Mouse (Mus musculus) myocyte (in vitro differentiated cells): ENCODE results near the gene Sema6c. TPM values are rescaled to one million over a fixed set of nuclear protein-coding genes. Genes with fewer than 3 reads are reported as not detected.

Source experiments
- H3K27me3 ChIP-seq: one replicate; pipeline ENCODE4 v1.6.1; 2011; ENCODE audit not compliant: control insufficient read depth, insufficient read depth, insufficient read length
- H3K36me3 ChIP-seq: one replicate; pipeline ENCODE4 v1.6.1; 2011; ENCODE audit not compliant: control insufficient read depth, insufficient read depth
- H3K4me2 ChIP-seq: one replicate; pipeline ENCODE4 v1.6.1; 2011; ENCODE audit warnings: low read depth, control low read depth
- H3K4me3 ChIP-seq: one replicate; pipeline ENCODE4 v1.5.1; 2011; ENCODE audit warnings: mild to moderate bottlenecking, control low read depth, moderate library complexity
- H3K79me2 ChIP-seq: one replicate; pipeline ENCODE4 v1.6.1; 2011; ENCODE audit not compliant: control insufficient read depth, insufficient read depth
- H3ac ChIP-seq: one replicate; pipeline ENCODE4 v1.6.1; 2011; ENCODE audit not compliant: control insufficient read depth, insufficient read length
- CEBPB ChIP-seq: IDR thresholded peaks from 2 replicates; pipeline ENCODE4 v1.6.1; 2011; ENCODE audit warnings: mild to moderate bottlenecking, moderate library complexity; ENCODE audit not compliant: poor library complexity, insufficient read depth, severe bottlenecking
- E2F4 ChIP-seq: IDR thresholded peaks from one replicate; pipeline ENCODE4 v1.6.1; 2011; ENCODE audit warnings: mild to moderate bottlenecking, control low read depth, moderate library complexity; ENCODE audit not compliant: insufficient read depth
- MAX ChIP-seq: IDR thresholded peaks from one replicate; pipeline ENCODE4 v1.6.1; 2011; ENCODE audit warnings: low read depth, mild to moderate bottlenecking, control low read depth
- MYOD1 ChIP-seq, 3 experiments: IDR thresholded peaks; one replicate each; pipeline ENCODE4 v1.6.1; 2011; ENCODE audit warnings: control low read depth in 2 of 3, low read depth in 2 of 3, mild to moderate bottlenecking in 2 of 3, moderate library complexity in 1 of 3; ENCODE audit not compliant: insufficient read length in 2 of 3, control insufficient read depth in 1 of 3
- MYOG ChIP-seq, 3 experiments: IDR thresholded peaks; one replicate each; pipeline ENCODE4 v1.6.1; 2011; ENCODE audit warnings: control low read depth in 2 of 3, low read depth in 2 of 3, mild to moderate bottlenecking in 2 of 3; ENCODE audit not compliant: insufficient read length in 2 of 3, control insufficient read depth in 1 of 3, insufficient read depth in 1 of 3
- POLR2A ChIP-seq: IDR thresholded peaks from one replicate; pipeline ENCODE4 v1.6.1; 2011; ENCODE audit warnings: low read depth, mild to moderate bottlenecking, control low read depth, moderate library complexity; ENCODE audit not compliant: insufficient read length
- POLR2AphosphoS2 ChIP-seq: IDR thresholded peaks from one replicate; pipeline ENCODE4 v1.6.1; 2011; ENCODE audit warnings: low read depth, control low read depth; ENCODE audit not compliant: insufficient read length
- REST ChIP-seq: IDR thresholded peaks from one replicate; pipeline ENCODE4 v1.6.1; 2011; ENCODE audit warnings: mild to moderate bottlenecking, control low read depth, moderate library complexity; ENCODE audit not compliant: insufficient read depth, insufficient read length
- SRF ChIP-seq: IDR thresholded peaks from one replicate; pipeline ENCODE4 v1.6.1; 2011; ENCODE audit warnings: low read depth; ENCODE audit not compliant: control insufficient read depth, insufficient read length
- TCF12 ChIP-seq: IDR thresholded peaks from one replicate; pipeline ENCODE4 v1.6.1; 2011; ENCODE audit warnings: mild to moderate bottlenecking, control low read depth; ENCODE audit not compliant: poor library complexity, insufficient read depth, severe bottlenecking
- TCF3 ChIP-seq: IDR thresholded peaks from one replicate; pipeline ENCODE4 v1.6.1; 2011; ENCODE audit warnings: low read depth, control low read depth; ENCODE audit not compliant: insufficient read length
- USF1 ChIP-seq: IDR thresholded peaks from one replicate; pipeline ENCODE4 v1.6.1; 2011; ENCODE audit warnings: low read depth, mild to moderate bottlenecking, control low read depth, moderate library complexity
- polyA plus RNA-seq: library from polyadenylated mRNA; unstranded; fragments of >200 nt; fragmentation: generic; extraction: Trizol; gene quantifications from one replicate; pipeline ENCODE4 v1.2.1, GENCODE M21; 2012; ENCODE audit warnings: missing spikeins

Sema6c gene
- polyA plus RNA-seq, 1 experiment, result 29.0 TPM

DNA sequence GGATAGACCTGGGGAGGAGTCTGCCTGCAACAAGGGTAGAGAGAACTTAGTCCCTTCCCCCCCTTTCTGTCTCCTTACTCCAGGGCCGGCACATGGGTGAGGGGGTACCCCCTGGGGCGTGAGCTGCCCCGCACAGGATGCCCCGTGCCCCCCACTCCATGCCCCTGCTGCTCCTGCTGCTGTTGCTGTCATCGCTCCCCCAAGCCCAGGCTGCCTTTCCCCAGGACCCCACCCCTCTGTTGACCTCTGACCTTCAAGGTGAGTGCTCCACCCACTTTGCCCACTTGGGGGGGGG lies 3.9 kb downstream of the Sema6c start:
- peak overlapping the region; percentile 97 for H3K4me2 ChIP-seq
- peak overlapping the region; percentile 83 for H3K4me3 ChIP-seq
- H3K36me3 ChIP-seq, result no peaks in the 10 kb centered on the region
- H3ac ChIP-seq, result no peak overlapping the region
- TF ChIP-seq E2F4 (no peak), MAX (no peak), CEBPB (no peak)
- no peaks in the 10 kb centered on the region for H3K27me3 ChIP-seq
- no peaks in the 10 kb centered on the region for H3K79me2 ChIP-seq

DNA sequence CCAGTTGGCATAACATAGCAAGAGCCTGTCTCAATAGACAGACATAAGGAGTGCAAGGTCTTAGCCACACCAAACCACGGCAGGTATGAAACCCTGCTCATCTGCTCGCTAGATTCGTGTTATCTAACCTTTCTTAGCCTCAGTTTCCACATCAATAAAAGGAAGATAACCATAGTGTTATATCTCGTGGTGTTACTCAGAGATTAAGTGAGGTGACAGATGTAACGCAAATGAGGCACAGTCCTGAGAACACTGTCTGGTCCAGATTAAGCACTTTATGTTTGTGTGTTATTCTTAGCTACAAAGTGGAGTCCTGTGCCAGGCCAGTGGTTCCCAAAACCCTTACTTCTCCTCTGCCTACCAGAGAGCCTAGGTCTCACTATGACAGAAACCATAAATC lies 4.6 kb downstream of the Sema6c start:
- no peaks in the 10 kb centered on the region for H3K36me3 ChIP-seq
- H3K4me3 ChIP-seq, result no peak overlapping the region
- no peaks in the 10 kb centered on the region for H3K79me2 ChIP-seq
- peak overlapping the region; percentile 97 for H3K4me2 ChIP-seq
- H3K27me3 ChIP-seq, result no peaks in the 10 kb centered on the region
- no peak for TF ChIP-seq REST
- no peak for TF ChIP-seq CEBPB
- no peak for TF ChIP-seq E2F4
- no peak for TF ChIP-seq MYOD1 (IDR thresholded peaks at IDR 0.05; ENCODE audit: control insufficient read depth in 1 of 3, insufficient read length in 2 of 3, low read depth in 2 of 3)
- no peak for TF ChIP-seq TCF3
- no peak for TF ChIP-seq SRF
- no peak overlapping the region for H3ac ChIP-seq

DNA sequence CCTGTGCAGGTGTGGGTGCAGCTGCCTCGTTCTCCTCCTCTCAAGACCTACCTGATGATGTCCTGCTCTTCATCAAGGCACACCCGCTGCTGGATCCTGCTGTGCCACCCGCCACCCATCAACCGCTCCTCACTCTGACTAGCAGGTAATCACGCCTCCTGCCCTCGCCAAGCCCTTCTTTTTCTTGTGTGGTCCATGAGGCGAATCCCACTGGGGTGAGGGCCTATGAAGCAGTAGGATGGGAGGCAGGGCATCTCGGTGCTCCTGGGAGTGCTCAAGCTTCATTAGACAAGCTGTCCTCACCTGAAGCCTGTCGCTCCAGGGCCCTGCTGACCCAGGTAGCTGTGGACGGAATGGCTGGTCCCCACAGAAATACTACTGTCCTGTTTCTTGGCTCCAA lies 9.7 kb downstream of the Sema6c start:
- Histone ChIP-seq H3ac (no peak overlapping the region), H3K27me3 (no peaks in the 10 kb centered on the region), H3K4me2 (no peak overlapping the region), H3K79me2 (no peaks in the 10 kb centered on the region), H3K36me3 (no peaks in the 10 kb centered on the region), H3K4me3 (no peak overlapping the region)
- TF ChIP-seq REST (no peak), USF1 (no peak), TCF3 (no peak), E2F4 (no peak), MAX (no peak), CEBPB (no peak), MYOG (IDR thresholded peaks at IDR 0.05; ENCODE audit: control insufficient read depth in 1 of 3, insufficient read depth in 1 of 3, insufficient read length in 2 of 3, low read depth in 2 of 3) (no peak), MYOD1 (IDR thresholded peaks at IDR 0.05; ENCODE audit: control insufficient read depth in 1 of 3, insufficient read length in 2 of 3, low read depth in 2 of 3) (no peak), POLR2AphosphoS2 (no peak), POLR2A (no peak), SRF (no peak), TCF12 (no peak)

DNA sequence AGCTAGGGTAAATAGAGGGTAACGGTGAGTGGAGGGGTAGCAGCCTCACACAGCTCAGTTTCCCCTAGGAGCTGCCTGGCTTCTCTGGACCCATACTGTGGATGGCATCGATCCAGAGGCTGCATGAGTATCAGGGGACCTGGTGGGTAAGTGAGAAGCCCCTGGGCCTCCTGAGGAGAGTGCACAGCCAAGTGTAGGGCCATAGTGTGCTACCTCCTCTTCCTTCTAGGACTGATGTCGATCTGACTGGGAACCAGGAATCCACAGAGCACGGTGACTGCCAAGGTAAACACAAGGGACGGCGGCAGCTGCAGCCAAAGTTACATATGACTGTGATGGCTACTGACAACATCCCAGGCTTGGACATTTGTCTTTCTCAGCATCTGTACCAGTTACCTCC lies 10.8 kb downstream of the Sema6c start:
- no peaks in the 10 kb centered on the region for H3K27me3 ChIP-seq
- TF ChIP-seq REST (no peak), CEBPB (no peak), POLR2AphosphoS2 (no peak), MYOD1 (IDR thresholded peaks at IDR 0.05; ENCODE audit: control insufficient read depth in 1 of 3, insufficient read length in 2 of 3, low read depth in 2 of 3) (no peak), POLR2A (no peak), USF1 (no peak), MYOG (IDR thresholded peaks at IDR 0.05; ENCODE audit: control insufficient read depth in 1 of 3, insufficient read depth in 1 of 3, insufficient read length in 2 of 3, low read depth in 2 of 3) (no peak), TCF3 (no peak), E2F4 (no peak), MAX (no peak), TCF12 (no peak), SRF (no peak)
- H3K4me2 ChIP-seq, result no peak overlapping the region
- H3K36me3 ChIP-seq, result no peaks in the 10 kb centered on the region
- no peaks in the 10 kb centered on the region for H3K79me2 ChIP-seq
- H3ac ChIP-seq, result no peak overlapping the region
- no peak overlapping the region for H3K4me3 ChIP-seq

DNA sequence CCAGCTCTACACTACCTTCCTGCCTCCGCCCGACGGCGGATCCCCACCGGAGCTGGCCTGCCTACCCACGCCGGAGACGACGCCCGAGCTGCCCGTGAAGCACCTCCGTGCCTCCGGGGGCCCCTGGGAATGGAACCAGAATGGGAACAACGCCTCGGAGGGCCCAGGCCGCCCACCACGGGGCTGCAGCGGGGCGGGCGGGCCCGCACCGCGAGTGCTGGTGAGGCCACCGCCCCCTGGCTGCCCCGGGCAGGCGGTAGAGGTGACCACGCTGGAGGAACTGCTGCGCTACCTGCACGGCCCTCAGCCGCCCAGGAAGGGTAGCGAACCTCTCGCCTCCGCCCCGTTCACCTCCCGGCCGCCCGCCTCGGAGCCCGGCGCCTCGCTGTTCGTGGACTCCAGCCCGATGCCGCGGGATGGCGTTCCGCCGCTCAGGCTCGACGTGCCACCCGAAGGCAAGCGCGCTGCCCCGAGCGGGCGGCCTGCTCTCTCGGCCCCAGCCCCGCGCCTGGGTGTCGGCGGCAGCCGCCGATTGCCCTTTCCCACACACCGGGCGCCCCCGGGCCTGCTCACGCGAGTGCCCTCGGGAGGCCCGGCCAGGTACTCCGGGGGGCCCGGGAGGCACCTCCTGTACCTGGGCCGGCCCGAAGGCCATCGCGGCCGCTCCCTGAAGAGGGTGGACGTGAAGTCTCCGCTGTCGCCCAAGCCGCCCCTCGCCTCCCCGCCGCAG lies 12.4 kb downstream of the Sema6c start:
- Histone ChIP-seq H3K4me3 (no peak overlapping the region), H3K36me3 (no peaks in the 10 kb centered on the region), H3K4me2 (no peak overlapping the region), H3ac (no peak overlapping the region), H3K79me2 (no peaks in the 10 kb centered on the region), H3K27me3 (no peaks in the 10 kb centered on the region)
- no peak for TF ChIP-seq POLR2AphosphoS2
- no peak for TF ChIP-seq TCF12
- no peak for TF ChIP-seq SRF
